Mouse (Mus musculus): ENCODE results near the gene Rec114.
A peak's percentile ranks its signal among the peaks of the same experiment; 100 is the strongest.

DNA sequence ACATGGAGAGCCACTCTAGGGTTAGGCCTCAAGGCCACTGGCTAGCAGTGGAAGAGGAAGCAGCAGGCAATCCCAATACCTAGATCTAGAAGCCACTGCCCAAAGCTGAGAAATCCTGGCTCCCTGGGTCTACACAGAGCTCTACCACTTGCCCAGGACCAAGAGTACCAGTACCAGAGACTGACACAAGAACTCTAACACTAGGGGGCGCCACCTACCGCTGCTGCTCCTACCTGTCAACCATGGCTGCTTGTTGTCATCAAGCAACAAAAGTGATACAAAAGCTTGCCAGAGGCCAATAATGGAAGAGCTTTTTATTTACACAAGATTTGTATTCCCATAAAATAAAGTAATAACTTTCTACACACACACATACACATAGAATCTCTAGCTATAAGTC, 33.8 kb downstream of the Rec114 start:
- peak; percentile 23; the same call in 1 of the 2 replicates for TF ChIP-seq CTCF (IDR thresholded peaks at IDR 0.05; ENCODE audit: extremely low read depth, insufficient read depth, insufficient read length, insufficient replicate concordance)
- no peak for TF ChIP-seq POLR2A (IDR thresholded peaks at IDR 0.05; ENCODE audit: low read depth, low read length)
